Mouse (Mus musculus): ENCODE data around the gene Xrra1. TPM values are rescaled to one million over a fixed set of nuclear protein-coding genes. Genes with fewer than 3 reads are reported as not detected.
A peak's percentile ranks its signal among the peaks of the same experiment; 100 is the strongest.

Gene Xrra1
- total RNA-seq, 2 experiments from 2014 or later = 0.77 to 1.6 TPM

- no peak for DNase-seq (ENCODE audit: extremely low spot score in 1 of 2, low spot score in 2 of 2)
- intact Hi-C loops (cut with DNase I) = no loop called here
- no peak for TF ChIP-seq CTCF (IDR thresholded peaks at IDR 0.05)
- H3K27ac ChIP-seq = no peak overlapping the region
- no peak overlapping the region for H3K4me3 ChIP-seq
These were observed 28.4 kb downstream of the Xrra1 start for GRCm38 (mm10) chr7:99887230-99887735.

GRCm38 (mm10) chr7:99887743-99888142 is 28.8 kb downstream of the Xrra1 start:
- intact Hi-C loops (cut with DNase I) = no loop called here
- DNase-seq (ENCODE audit: extremely low spot score in 1 of 2, low spot score in 2 of 2) = no peak
- TF ChIP-seq CTCF (IDR thresholded peaks at IDR 0.05) = no peak
- Histone ChIP-seq H3K27ac (no peak overlapping the region), H3K4me3 (no peak overlapping the region)

GRCm38 (mm10) chr7:99889175-99889880 is 30.4 kb downstream of the Xrra1 start:
- TF ChIP-seq CTCF (IDR thresholded peaks at IDR 0.05) = peak; percentile 4
- DNase-seq (ENCODE audit: extremely low spot score in 1 of 2, low spot score in 2 of 2) = no peak
- H3K27ac ChIP-seq = no peak overlapping the region
- intact Hi-C loops (cut with DNase I) = no loop called here
- H3K4me3 ChIP-seq = no peak overlapping the region

- H3K27ac ChIP-seq = no peak overlapping the region
- intact Hi-C loops (cut with DNase I) = no loop called here
- H3K4me3 ChIP-seq = no peak overlapping the region
- no peak for DNase-seq (ENCODE audit: extremely low spot score in 1 of 2, low spot score in 2 of 2)
- no peak for TF ChIP-seq CTCF (IDR thresholded peaks at IDR 0.05)
These were observed 31.3 kb downstream of the Xrra1 start for GRCm38 (mm10) chr7:99890168-99890755.

GRCm38 (mm10) chr7:99891471-99891870 is 32.6 kb downstream of the Xrra1 start:
- DNase-seq (ENCODE audit: extremely low spot score in 1 of 2, low spot score in 2 of 2) = no peak
- intact Hi-C loops (cut with DNase I) = no loop called here
- no peak; the same call in 1 of the 2 replicates for TF ChIP-seq CTCF (IDR thresholded peaks at IDR 0.05)
- Histone ChIP-seq H3K27ac (no peak overlapping the region), H3K4me3 (no peak overlapping the region)

- no peak for DNase-seq (ENCODE audit: extremely low spot score in 1 of 2, low spot score in 2 of 2)
- no peak overlapping the region for H3K4me3 ChIP-seq
- intact Hi-C loops (cut with DNase I) = no loop called here
- no peak overlapping the region for H3K27ac ChIP-seq
- no peak for TF ChIP-seq CTCF (IDR thresholded peaks at IDR 0.05)
These were observed 33.4 kb downstream of the Xrra1 start for GRCm38 (mm10) chr7:99892351-99892750.

GRCm38 (mm10) chr7:99893967-99894366 is 35.1 kb downstream of the Xrra1 start:
- TF ChIP-seq CTCF (IDR thresholded peaks at IDR 0.05) = no peak
- Histone ChIP-seq H3K27ac (no peak overlapping the region), H3K4me3 (no peak overlapping the region)
- DNase-seq (ENCODE audit: extremely low spot score in 1 of 2, low spot score in 2 of 2) = no peak
- intact Hi-C loops (cut with DNase I) = no loop called here

- H3K27ac ChIP-seq = no peak overlapping the region
- no peak for TF ChIP-seq CTCF (IDR thresholded peaks at IDR 0.05)
- no peak overlapping the region for H3K4me3 ChIP-seq
- intact Hi-C loops (cut with DNase I) = no loop called here
- no peak for DNase-seq (ENCODE audit: extremely low spot score in 1 of 2, low spot score in 2 of 2)
These were observed 35.6 kb downstream of the Xrra1 start for GRCm38 (mm10) chr7:99894478-99894877.

- no peak for DNase-seq (ENCODE audit: extremely low spot score in 1 of 2, low spot score in 2 of 2)
- no peak for TF ChIP-seq CTCF (IDR thresholded peaks at IDR 0.05)
- no peak overlapping the region for H3K27ac ChIP-seq
- intact Hi-C loops (cut with DNase I) = no loop called here
- H3K4me3 ChIP-seq = no peak overlapping the region
These were observed 38.0 kb downstream of the Xrra1 start for GRCm38 (mm10) chr7:99896905-99897304.

GRCm38 (mm10) chr7:99902208-99902607 is 43.3 kb downstream of the Xrra1 start:
- peak in 1 of 2 experiments; percentile 31 for DNase-seq (ENCODE audit: extremely low spot score in 1 of 2, low spot score in 2 of 2)
- peak overlapping the region; percentile 18; the same call in 1 of the 2 replicates for H3K27ac ChIP-seq
- H3K4me3 ChIP-seq = no peak overlapping the region
- no peak for TF ChIP-seq CTCF (IDR thresholded peaks at IDR 0.05)
- intact Hi-C loops (cut with DNase I) = no loop called here

- H3K27ac ChIP-seq = peak overlapping the region; percentile 28; the same call in 1 of the 2 replicates
- DNase-seq (ENCODE audit: extremely low spot score in 1 of 2, low spot score in 2 of 2) = no peak
- TF ChIP-seq CTCF (IDR thresholded peaks at IDR 0.05) = no peak
- no peak overlapping the region for H3K4me3 ChIP-seq
- intact Hi-C loops (cut with DNase I) = no loop called here
These were observed 44.2 kb downstream of the Xrra1 start for GRCm38 (mm10) chr7:99902918-99903665.

GRCm38 (mm10) chr7:99904421-99905005 is 45.6 kb downstream of the Xrra1 start:
- DNase-seq (ENCODE audit: extremely low spot score in 1 of 2, low spot score in 2 of 2) = no peak
- intact Hi-C loops (cut with DNase I) = no loop called here
- Histone ChIP-seq H3K27ac (no peak overlapping the region), H3K4me3 (no peak overlapping the region)
- no peak for TF ChIP-seq CTCF (IDR thresholded peaks at IDR 0.05)
